ENCODE assay signal across 8 mouse cellular contexts in the genomic region with DNA sequence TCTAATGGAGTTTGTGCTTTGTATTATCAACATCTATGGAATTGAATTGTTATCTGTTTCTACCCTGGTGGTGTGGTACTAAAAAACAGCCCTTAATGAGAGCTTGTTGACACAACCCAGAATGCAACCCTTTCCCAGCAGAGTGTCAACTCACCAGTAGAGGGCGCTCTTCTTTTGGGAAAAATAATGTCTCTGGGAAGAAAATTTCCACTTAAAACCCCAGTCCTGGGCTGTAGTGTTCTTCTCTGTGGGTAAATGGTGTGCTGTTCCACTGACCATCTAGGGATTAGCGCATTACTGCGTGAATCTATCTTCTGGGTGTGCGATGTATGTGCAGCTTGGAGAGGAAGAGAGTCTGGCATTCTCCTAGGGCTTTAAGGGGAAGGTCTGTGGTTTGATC.
A peak's percentile ranks its signal among the peaks of the same experiment; 100 is the strongest.
DNase-seq lines count a peak whose midpoint lies in the region; ATAC-seq and TF ChIP-seq lines count a peak whose summit lies in the region.

No protein-coding gene starts in this region.

- no peaks in the 10 kb centered on the region for H3K27me3 ChIP-seq in intestine, postnatal 0 days (replicated peaks; ENCODE audit: control insufficient read depth, insufficient read depth, low read length)
- H3K27me3 ChIP-seq in intestine, embryonic 16.5 days (replicated peaks; ENCODE audit: control insufficient read depth, insufficient read depth, low read length) = no peaks in the 10 kb centered on the region
- H3K27me3 ChIP-seq in midbrain, embryonic 12.5 days = no peaks in the 10 kb centered on the region

- no peak overlapping the region for H3K4me2 ChIP-seq in intestine, postnatal 0 days (replicated peaks; ENCODE audit: low read depth)
- H3K4me2 ChIP-seq in intestine, embryonic 16.5 days (ENCODE audit: low read depth, low read length) = no peak overlapping the region
- no peak overlapping the region for H3K4me2 ChIP-seq in midbrain, embryonic 12.5 days (replicated peaks)

- H3K4me1 ChIP-seq in intestine, postnatal 0 days (replicated peaks; ENCODE audit: control insufficient read depth, insufficient read depth, low read length) = no peaks in the 10 kb centered on the region
- no peaks in the 10 kb centered on the region for H3K4me1 ChIP-seq in intestine, embryonic 16.5 days (ENCODE audit: control insufficient read depth, insufficient read depth, low read length)
- no peaks in the 10 kb centered on the region for H3K4me1 ChIP-seq in midbrain, embryonic 12.5 days

- peak; percentile 28 for DNase-seq in WW6 (ENCODE audit: low read depth, low spot score)
- DNase-seq in embryo, embryonic 10 days (ENCODE audit: low spot score) = peak; percentile 71
- DNase-seq in heart, postnatal 36 days = peak; percentile 24 to 31
- DNase-seq in layer of hippocampus, postnatal 14 days (ENCODE audit: low spot score in 2 of 2) = peak; percentile 55 to 81
- no peak for DNase-seq in natural killer cell, adult 2 months (ENCODE audit: low spot score in 2 of 2)

- no peak for ATAC-seq in intestine, postnatal 0 days
- no peak for ATAC-seq in intestine, embryonic 16.5 days
- peak; percentile 44; the same call in 1 of the 2 replicates for ATAC-seq in midbrain, embryonic 12.5 days (ENCODE audit: low FRiP score, low read depth)

- no peak overlapping the region for H3K27ac ChIP-seq in intestine, postnatal 0 days (ENCODE audit: low read depth, low read length)
- no peak overlapping the region for H3K27ac ChIP-seq in intestine, embryonic 16.5 days (ENCODE audit: low read length)
- H3K27ac ChIP-seq in midbrain, embryonic 12.5 days (replicated peaks) = no peak overlapping the region

- 46% methylated on average over 4 of the region's 4 CpGs for WGBS in intestine, postnatal 0 days
- WGBS in intestine, embryonic 16.5 days = 51% methylated on average over 4 of the region's 4 CpGs
- WGBS in midbrain, embryonic 12.5 days = 38% methylated on average over 4 of the region's 4 CpGs

- H3K9me3 ChIP-seq in intestine, postnatal 0 days (ENCODE audit: control insufficient read depth) = no peaks in the 10 kb centered on the region
- H3K9me3 ChIP-seq in intestine, embryonic 16.5 days (ENCODE audit: control insufficient read depth, low read length) = no peaks in the 10 kb centered on the region
- H3K9me3 ChIP-seq in midbrain, embryonic 12.5 days = no peaks in the 10 kb centered on the region

- H3K9ac ChIP-seq in intestine, postnatal 0 days (ENCODE audit: low read depth, low read length) = no peak overlapping the region
- no peak overlapping the region for H3K9ac ChIP-seq in intestine, embryonic 16.5 days (ENCODE audit: low read depth, low read length)
- H3K9ac ChIP-seq in midbrain, embryonic 12.5 days (replicated peaks) = no peak overlapping the region

- H3K36me3 ChIP-seq in intestine, postnatal 0 days (ENCODE audit: control insufficient read depth, insufficient read depth) = no peaks in the 10 kb centered on the region
- no peaks in the 10 kb centered on the region for H3K36me3 ChIP-seq in intestine, embryonic 16.5 days (ENCODE audit: control insufficient read depth, insufficient read depth, low read length)
- no peaks in the 10 kb centered on the region for H3K36me3 ChIP-seq in midbrain, embryonic 12.5 days

- TF ChIP-seq CTCF in intestine, postnatal 0 days (IDR thresholded peaks at IDR 0.05; ENCODE audit: low read depth) = peak; percentile 79

- intact Hi-C loops in heart, postnatal 36 days (cut with DNase I) = loop anchor here (2.0 kb wide), 1 partner anchor 755 kb away; no protein-coding TSS in a partner anchor

- no peak overlapping the region for H3K4me3 ChIP-seq in intestine, postnatal 0 days (ENCODE audit: low read depth, low read length)
- H3K4me3 ChIP-seq in intestine, embryonic 16.5 days (ENCODE audit: low read length) = no peak overlapping the region
- H3K4me3 ChIP-seq in midbrain, embryonic 12.5 days = no peak overlapping the region

Comparison
In these comparisons a context has a peak if more than half of its experiments do, and no peak if none do; other contexts are left out.
1. DNase-seq: peak in WW6 (single experiment), embryo, embryonic 10 days (single experiment), heart, postnatal 36 days (2 of 2) and layer of hippocampus, postnatal 14 days (2 of 2); none in natural killer cell, adult 2 months (0 of 2).